Mouse (Mus musculus) midbrain, embryonic 16.5 days (tissue): ENCODE data around the gene Nmnat3. TPM values are rescaled to one million over a fixed set of nuclear protein-coding genes. Genes with fewer than 3 reads are reported as not detected.

ENCODE experiments used
- ATAC-seq: fragments of 200-750 bp; cut with Nextera tagmentation; 2 replicates; pipeline ENCODE4 v1.8.0; 2017; ENCODE audit warnings: moderate TSS enrichment
- H3K27ac ChIP-seq: fragments of 300-500 bp; sonication (generic); 2 replicates; pipeline ENCODE4 v1.5.1; 2014; ENCODE audit warnings: mild to moderate bottlenecking, low read length, mixed read lengths
- H3K27me3 ChIP-seq: fragments of 300-500 bp; sonication (generic); 2 replicates; pipeline ENCODE4 v1.6.1; 2014; ENCODE audit warnings: low read depth, low read length, mixed read lengths; ENCODE audit not compliant: control insufficient read depth, insufficient read depth
- H3K36me3 ChIP-seq: fragments of 300-500 bp; sonication (generic); 2 replicates; pipeline ENCODE4 v1.6.1; 2014; ENCODE audit warnings: mild to moderate bottlenecking, low read length, moderate library complexity, mixed read lengths; ENCODE audit not compliant: control insufficient read depth, insufficient read depth
- H3K4me1 ChIP-seq: fragments of 300-500 bp; sonication (generic); 2 replicates; pipeline ENCODE4 v1.6.1; 2014; ENCODE audit warnings: mild to moderate bottlenecking, low read length, mixed read lengths; ENCODE audit not compliant: control insufficient read depth, insufficient read depth
- H3K4me2 ChIP-seq: fragments of 300-500 bp; sonication (generic); 2 replicates; pipeline ENCODE4 v1.6.1; 2014; ENCODE audit warnings: mild to moderate bottlenecking, low read length, mixed read lengths
- H3K4me3 ChIP-seq: fragments of 300-500 bp; sonication (generic); 2 replicates; pipeline ENCODE4 v1.5.1; 2014; ENCODE audit warnings: low read depth, mild to moderate bottlenecking, low read length, moderate library complexity, mixed read lengths
- H3K9ac ChIP-seq: fragments of 300-500 bp; sonication (generic); 2 replicates; pipeline ENCODE4 v1.6.1; 2014; ENCODE audit warnings: low read depth, low read length, mixed read lengths
- H3K9me3 ChIP-seq: fragments of 300-500 bp; sonication (generic); replicated peaks from 2 replicates; pipeline ENCODE4 v1.6.1; 2014; ENCODE audit warnings: mild to moderate bottlenecking, low read length, mixed read lengths; ENCODE audit not compliant: control insufficient read depth, poor library complexity, severe bottlenecking
- WGBS: fragments of 180-500 bp; shearing (Covaris S2); extraction: QIAGEN DNeasy Blood & Tissue Kit; methylation state at CpG from one replicate; pipeline ENCODE4 v1.1.7; 2014; 5-methylcytosine and 5-hydroxymethylcytosine counted together
- polyA plus RNA-seq: library from polyadenylated mRNA; unstranded; fragments of >200 nt; fragmentation: Nextera tagmentation; extraction: Ambion mirVana; gene quantifications from 2 replicates; pipeline ENCODE4 v1.2.1, GENCODE M21; 2015

Nmnat3 gene
- polyA plus RNA-seq, 1 experiment from 2014 or later, result 0.98 TPM

GRCm38 (mm10) chr9:98417919-98418318, 130.7 kb downstream of the Nmnat3 start:
- Histone ChIP-seq H3K9me3 (no peaks in the 10 kb centered on the region; the same call in 1 of the 2 replicates), H3K4me2 (no peak overlapping the region), H3K27ac (no peak overlapping the region), H3K36me3 (no peaks in the 10 kb centered on the region), H3K27me3 (no peaks in the 10 kb centered on the region), H3K9ac (no peak overlapping the region), H3K4me3 (no peak overlapping the region), H3K4me1 (no peaks in the 10 kb centered on the region)
- no peak for ATAC-seq
- WGBS, result 51% methylated on average over 7 of the region's 7 CpGs

GRCm38 (mm10) chr9:98418346-98418745, 131.1 kb downstream of the Nmnat3 start:
- no peak overlapping the region for H3K4me3 ChIP-seq
- 87% methylated on average over 3 of the region's 3 CpGs for WGBS

DNA sequence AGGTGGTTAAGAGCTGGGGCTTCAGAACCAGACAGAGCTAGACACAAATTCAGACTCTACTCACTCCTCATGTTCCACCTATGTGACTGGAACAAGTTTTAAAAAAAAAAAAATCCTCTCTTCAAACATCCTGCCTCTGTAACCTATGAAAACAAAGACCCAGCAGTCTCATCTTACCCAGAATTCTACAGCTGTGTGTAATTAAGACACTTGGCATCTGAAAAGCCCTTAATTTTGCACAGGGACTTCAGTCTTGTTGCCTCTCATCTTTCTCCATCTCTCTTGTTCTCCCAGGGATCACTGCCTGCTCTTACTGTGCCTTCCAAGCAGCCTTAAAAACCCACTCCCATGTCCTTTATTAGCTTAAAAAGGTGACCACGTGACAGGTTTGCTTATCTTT, 133.4 kb downstream of the Nmnat3 start:
- Histone ChIP-seq H3K9me3 (no peaks in the 10 kb centered on the region; the same call in 1 of the 2 replicates), H3K27ac (no peak overlapping the region), H3K4me3 (no peak overlapping the region), H3K4me2 (no peak overlapping the region), H3K9ac (no peak overlapping the region), H3K36me3 (no peaks in the 10 kb centered on the region), H3K27me3 (no peaks in the 10 kb centered on the region), H3K4me1 (peaks cover 14% of the 10 kb centered on the region)
- ATAC-seq, result no peak
- WGBS, result 90% methylated on average over 1 of the region's 1 CpGs

More at GRCm38 (mm10) chr9:98418346-98418745, 131.1 kb downstream of the Nmnat3 start:
- no peaks in the 10 kb centered on the region for H3K36me3 ChIP-seq
- H3K9ac ChIP-seq, result no peak overlapping the region
- H3K9me3 ChIP-seq, result no peaks in the 10 kb centered on the region; the same call in 1 of the 2 replicates
- no peak for ATAC-seq
- no peak overlapping the region for H3K27ac ChIP-seq
- H3K27me3 ChIP-seq, result no peaks in the 10 kb centered on the region
- H3K4me2 ChIP-seq, result no peak overlapping the region
- H3K4me1 ChIP-seq, result no peaks in the 10 kb centered on the region

GRCm38 (mm10) chr9:98421903-98422302, 134.7 kb downstream of the Nmnat3 start:
- no peaks in the 10 kb centered on the region; the same call in none of the 2 replicates for H3K27me3 ChIP-seq
- no peak for ATAC-seq

GRCm38 (mm10) chr9:98422656-98423055, 135.4 kb downstream of the Nmnat3 start, which contains the start of gene Rbp1:
Gene Rbp1 (plus strand): TSS chr9:98422961.
- Histone ChIP-seq H3K9ac (no peak within 1 kb of the TSS), H3K36me3 (no peaks in the 10 kb centered on the region), H3K27ac (no peak within 1 kb of the TSS), H3K4me3 (no peak within 1 kb of the TSS), H3K9me3 (no peaks in the 10 kb centered on the region; the same call in 1 of the 2 replicates), H3K4me1 (peaks cover 14% of the 10 kb centered on the region), H3K4me2 (peak within 1 kb of the TSS; percentile 3; the same call in 1 of the 2 replicates), H3K27me3 (no peaks in the 10 kb centered on the region; the same call in none of the 2 replicates)
- ATAC-seq, result no peak
- WGBS, result 89% methylated on average over 5 of the region's 5 CpGs

More at GRCm38 (mm10) chr9:98421903-98422302, 134.7 kb downstream of the Nmnat3 start:
- no peak overlapping the region for H3K4me3 ChIP-seq
- H3K9ac ChIP-seq, result no peak overlapping the region
- peaks cover 14% of the 10 kb centered on the region for H3K4me1 ChIP-seq
- no peak overlapping the region for H3K4me2 ChIP-seq
- no peak overlapping the region for H3K27ac ChIP-seq
- H3K36me3 ChIP-seq, result no peaks in the 10 kb centered on the region
- WGBS, result 68% methylated on average over 3 of the region's 3 CpGs
- no peaks in the 10 kb centered on the region; the same call in 1 of the 2 replicates for H3K9me3 ChIP-seq

- Histone ChIP-seq H3K9me3 (no peaks in the 10 kb centered on the region), H3K36me3 (no peaks in the 10 kb centered on the region), H3K27me3 (no peaks in the 10 kb centered on the region; the same call in none of the 2 replicates), H3K4me2 (peak overlapping the region; percentile 3; the same call in 1 of the 2 replicates), H3K27ac (no peak overlapping the region), H3K4me1 (peaks cover 14% of the 10 kb centered on the region), H3K4me3 (no peak overlapping the region), H3K9ac (no peak overlapping the region)
- ATAC-seq, result 0 out of 2 replicates have a peak, but pooled peaks have one; percentile 15
- WGBS, result 17% methylated on average over 4 of the region's 4 CpGs
These were observed 136.5 kb downstream of the Nmnat3 start for GRCm38 (mm10) chr9:98423691-98424090.

DNA sequence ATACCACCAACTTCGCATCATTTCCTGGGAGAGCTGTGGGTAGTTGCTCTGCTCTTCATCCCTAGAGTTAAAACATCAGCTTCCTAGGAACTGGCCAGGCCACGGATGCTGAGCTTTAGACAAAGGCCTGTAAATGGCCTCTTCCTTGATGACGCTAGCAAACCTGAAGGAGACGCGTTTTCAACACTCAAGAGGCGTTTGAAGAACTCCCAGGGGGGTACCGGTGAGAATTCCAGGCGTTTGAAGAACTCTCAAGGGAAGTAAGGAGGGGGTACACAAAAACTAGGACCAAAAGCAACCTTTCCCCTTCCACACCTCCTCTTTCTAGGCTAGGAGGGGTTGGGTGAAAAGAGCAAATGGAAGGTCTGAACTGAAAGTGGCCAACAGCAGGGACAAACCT, 137.1 kb downstream of the Nmnat3 start:
- H3K4me3 ChIP-seq, result peak overlapping the region; percentile 50
- no peaks in the 10 kb centered on the region for H3K9me3 ChIP-seq
- H3K9ac ChIP-seq, result peak overlapping the region; percentile 67
- no peaks in the 10 kb centered on the region; the same call in none of the 2 replicates for H3K27me3 ChIP-seq
- 0 out of 2 replicates have a peak, but pooled peaks have one; percentile 14 for ATAC-seq
- H3K36me3 ChIP-seq, result no peaks in the 10 kb centered on the region
- no peak overlapping the region for H3K27ac ChIP-seq
- 5% methylated on average over 8 of the region's 8 CpGs for WGBS
- H3K4me1 ChIP-seq, result peaks cover 14% of the 10 kb centered on the region
- peak overlapping the region; percentile 85 for H3K4me2 ChIP-seq

GRCm38 (mm10) chr9:98424725-98425210, 137.5 kb downstream of the Nmnat3 start:
- Histone ChIP-seq H3K27me3 (no peaks in the 10 kb centered on the region; the same call in none of the 2 replicates), H3K4me1 (peaks cover 14% of the 10 kb centered on the region), H3K27ac (no peak overlapping the region), H3K9me3 (no peaks in the 10 kb centered on the region), H3K9ac (peak overlapping the region; percentile 67), H3K4me3 (peak overlapping the region; percentile 50), H3K36me3 (no peaks in the 10 kb centered on the region), H3K4me2 (peak overlapping the region; percentile 85)
- under 1% methylated on average over 39 of the region's 42 CpGs for WGBS
- peak; percentile 56 for ATAC-seq

- no peaks in the 10 kb centered on the region; the same call in none of the 2 replicates for H3K27me3 ChIP-seq
- peaks cover 14% of the 10 kb centered on the region for H3K4me1 ChIP-seq
- H3K27ac ChIP-seq, result no peak overlapping the region
- no peaks in the 10 kb centered on the region for H3K36me3 ChIP-seq
- whole genome bisulfite sequencing, result 11% methylated on average over 19 of the region's 19 CpGs
- ATAC-seq, result peak; percentile 43; the same call in 1 of the 2 replicates
- H3K4me2 ChIP-seq, result peak overlapping the region; percentile 85
- H3K9ac ChIP-seq, result no peak overlapping the region
- peak overlapping the region; percentile 50 for H3K4me3 ChIP-seq
- H3K9me3 ChIP-seq, result no peaks in the 10 kb centered on the region
These were observed 138.2 kb downstream of the Nmnat3 start for GRCm38 (mm10) chr9:98425351-98425880.
